Mouse (Mus musculus) testis, adult 10 weeks (tissue): Measurements from ENCODE around the gene Ccdc153. TPM values are rescaled to one million over a fixed set of nuclear protein-coding genes. Genes with fewer than 3 reads are reported as not detected.

Experiments used
- polyA plus RNA-seq: library from polyadenylated mRNA; stranded (reverse); fragments of 350-450 nt; fragmentation: Illumina TruSeq; extraction: RNeasy Lipid Tissue Mini Kit (QIAGEN cat#74804); gene quantifications from one replicate; pipeline ENCODE4 v1.2.3, GENCODE M21; 2014; ENCODE audit warnings: low read depth, low replicate concordance

Gene Ccdc153
- polyA plus RNA-seq = 0.28 TPM

DNA sequence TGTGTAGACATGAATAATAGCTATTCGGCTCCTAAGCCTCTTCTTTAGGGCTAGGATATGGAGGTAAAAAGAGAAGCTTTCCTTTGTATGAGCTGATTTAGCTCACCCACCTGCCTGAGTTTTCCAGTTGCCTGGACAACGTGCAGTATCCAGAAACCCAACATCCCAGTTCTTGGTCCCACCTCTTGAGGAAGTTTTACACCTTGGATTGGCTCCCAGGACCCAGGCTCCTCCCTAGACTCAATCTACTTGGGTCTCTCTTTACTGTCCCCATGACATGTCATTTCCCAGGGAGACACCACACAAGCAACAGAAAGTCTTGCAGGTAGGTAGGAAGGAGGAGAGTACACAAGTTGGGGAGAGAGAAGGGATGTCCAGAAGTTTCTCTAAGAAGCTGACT, at the start of gene Ccdc153:
Gene Ccdc153 (plus strand): TSS at position 278 of the 400 bp plus-strand sequence.

GRCm38 (mm10) chr9:44233802-44234478, 6.5 kb upstream of the Ccdc153 start, which contains the start of gene Cbl:
TSS of gene Cbl (minus strand) at chr9:44234049.

DNA sequence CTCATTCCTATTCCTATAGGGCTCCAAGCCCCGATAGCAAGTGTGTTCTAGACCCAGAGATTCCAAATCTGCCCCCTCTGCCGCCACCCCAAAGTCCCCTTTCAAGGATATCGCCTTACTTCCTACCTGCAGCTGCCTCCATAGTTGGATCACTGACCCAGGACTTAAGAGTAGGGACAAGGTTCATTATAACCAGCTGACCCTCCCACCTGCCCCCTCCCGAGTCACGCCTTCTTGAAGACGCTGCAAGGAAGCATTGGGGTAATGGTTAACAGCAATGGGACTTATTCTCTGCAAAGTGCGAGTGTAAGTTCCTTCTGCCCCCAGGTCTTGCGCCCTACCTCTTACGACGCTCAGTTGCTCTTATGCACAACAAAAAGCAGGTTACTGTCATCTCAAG, 10.8 kb downstream of the Ccdc153 start, which contains the start of gene Pdzd3:
Gene Pdzd3 (minus strand): TSS at position 158 of the 400 bp plus-strand sequence.

GRCm38 (mm10) chr9:44268432-44268831, 28.0 kb downstream of the Ccdc153 start, which contains the start of gene Nlrx1:
TSS of gene Nlrx1 (minus strand) at chr9:44268599.

GRCm38 (mm10) chr9:44288076-44288958, 47.8 kb downstream of the Ccdc153 start, which contains the start of gene Abcg4:
TSS of gene Abcg4 (minus strand) at chr9:44288615.

Other genes starting within 250 kb of the Ccdc153 start
- gene Thy1, start 197.3 kb upstream of the Ccdc153 start, polyA plus RNA-seq = not detected
- 152 TPM for gene Usp2, start 173.7 kb upstream of the Ccdc153 start, polyA plus RNA-seq
- 0.14 TPM for gene Mfrp, start 138.9 kb upstream of the Ccdc153 start, polyA plus RNA-seq
- gene C1qtnf5, start 133.4 kb upstream of the Ccdc153 start, polyA plus RNA-seq = not detected
- 0.66 TPM for gene Gm49380, start 127.2 kb upstream of the Ccdc153 start, polyA plus RNA-seq
- 1.6 TPM for gene Rnf26, start 127.2 kb upstream of the Ccdc153 start, polyA plus RNA-seq
- gene Mcam, start 106.2 kb upstream of the Ccdc153 start, polyA plus RNA-seq = 3.1 TPM
- gene Cbl, start 6.6 kb upstream of the Ccdc153 start, polyA plus RNA-seq = 55.7 TPM
- not detected for gene Pdzd3, start 10.8 kb downstream of the Ccdc153 start, polyA plus RNA-seq
- gene Nlrx1, start 27.9 kb downstream of the Ccdc153 start, polyA plus RNA-seq = not detected
- not detected for gene Abcg4, start 47.9 kb downstream of the Ccdc153 start, polyA plus RNA-seq
- gene Hinfp, start 65.0 kb downstream of the Ccdc153 start, polyA plus RNA-seq = 8.5 TPM
- 0.56 TPM for gene C2cd2l, start 79.6 kb downstream of the Ccdc153 start, polyA plus RNA-seq
- gene Dpagt1, start 85.3 kb downstream of the Ccdc153 start, polyA plus RNA-seq = 1.9 TPM
- gene H2afx, start 94.0 kb downstream of the Ccdc153 start, polyA plus RNA-seq = 7.2 TPM
- 12.6 TPM for gene Hmbs, start 103.6 kb downstream of the Ccdc153 start, polyA plus RNA-seq
- 7.6 TPM for gene Vps11, start 121.0 kb downstream of the Ccdc153 start, polyA plus RNA-seq
- gene Hyou1, start 138.8 kb downstream of the Ccdc153 start, polyA plus RNA-seq = 30.7 TPM
- gene Slc37a4, start 156.2 kb downstream of the Ccdc153 start, polyA plus RNA-seq = 1.4 TPM
- gene Rps25, start 166.5 kb downstream of the Ccdc153 start, polyA plus RNA-seq = 518 TPM
- 43.6 TPM for gene Trappc4, start 166.9 kb downstream of the Ccdc153 start, polyA plus RNA-seq
- gene Ccdc84, start 177.9 kb downstream of the Ccdc153 start, polyA plus RNA-seq = 6.5 TPM
- gene Foxr1, start 200.5 kb downstream of the Ccdc153 start, polyA plus RNA-seq = 1.3 TPM
- gene Upk2, start 214.3 kb downstream of the Ccdc153 start, polyA plus RNA-seq = not detected
- gene Bcl9l, start 242.1 kb downstream of the Ccdc153 start, polyA plus RNA-seq = 0.39 TPM